Mouse (Mus musculus) neural tube, embryonic 12.5 days (tissue): ENCODE measurements around the gene Rnf166. TPM values are rescaled to one million over a fixed set of nuclear protein-coding genes. Genes with fewer than 3 reads are reported as not detected.

Experiments used
- ATAC-seq: fragments of 200-750 bp; cut with Nextera tagmentation; 2 replicates; pipeline ENCODE4 v1.8.0; 2017; ENCODE audit warnings: low read depth, mild to moderate bottlenecking, moderate TSS enrichment, moderate library complexity; ENCODE audit not compliant: low FRiP score
- H3K27ac ChIP-seq: fragments of 300-500 bp; sonication (generic); 2 replicates; pipeline ENCODE4 v1.5.1; 2016
- H3K27me3 ChIP-seq: fragments of 300-500 bp; sonication (generic); replicated peaks from 2 replicates; pipeline ENCODE4 v1.6.1; 2016; ENCODE audit warnings: mild to moderate bottlenecking
- H3K36me3 ChIP-seq: fragments of 300-500 bp; sonication (generic); 2 replicates; pipeline ENCODE4 v1.6.1; 2016; ENCODE audit warnings: mild to moderate bottlenecking
- H3K4me1 ChIP-seq: fragments of 300-500 bp; sonication (generic); 2 replicates; pipeline ENCODE4 v1.6.1; 2016
- H3K4me2 ChIP-seq: fragments of 300-500 bp; sonication (generic); replicated peaks from 2 replicates; pipeline ENCODE4 v1.6.1; 2016; ENCODE audit warnings: mild to moderate bottlenecking
- H3K4me3 ChIP-seq: fragments of 300-500 bp; sonication (generic); 2 replicates; pipeline ENCODE4 v1.5.1; 2016
- H3K9ac ChIP-seq: fragments of 300-500 bp; sonication (generic); 2 replicates; pipeline ENCODE4 v1.6.1; 2016; ENCODE audit warnings: mild to moderate bottlenecking
- H3K9me3 ChIP-seq: fragments of 300-500 bp; sonication (generic); 2 replicates; pipeline ENCODE4 v1.6.1; 2016; ENCODE audit warnings: mild to moderate bottlenecking
- WGBS: fragments of 180-500 bp; shearing (Covaris S2); methylation state at CpG from one replicate; pipeline ENCODE4 v1.1.7; 2016; 5-methylcytosine and 5-hydroxymethylcytosine counted together
- polyA plus RNA-seq: library from polyadenylated mRNA; unstranded; fragments of >200 nt; fragmentation: Nextera tagmentation; extraction: Ambion mirVana; gene quantifications from 2 replicates; pipeline ENCODE4 v1.2.1, GENCODE M21; 2016

Rnf166 gene
- polyA plus RNA-seq, 1 experiment from 2014 or later = 39.7 TPM

DNA sequence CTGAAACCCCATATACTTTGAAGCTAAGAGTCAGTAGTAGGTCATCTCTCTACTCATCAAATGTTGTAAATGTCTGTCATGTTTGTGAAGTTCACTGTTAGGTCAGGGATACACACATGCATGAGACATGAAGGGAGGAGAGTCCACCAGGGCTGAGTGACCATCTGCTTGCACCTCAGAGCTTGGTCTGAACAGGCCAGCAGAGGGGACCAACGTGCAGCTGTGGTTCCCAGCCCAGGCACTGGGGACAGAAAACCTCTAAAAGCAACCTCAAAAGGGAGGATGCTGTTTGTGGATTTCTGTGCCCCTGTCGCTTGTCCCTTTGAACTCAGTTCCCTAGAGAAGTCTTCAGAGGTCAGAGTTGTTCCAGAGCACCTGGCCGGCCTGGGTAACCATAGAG is 30.7 kb downstream of the Rnf166 start:
- WGBS = 71% methylated on average over 3 of the region's 3 CpGs
- no peak overlapping the region; the same call in 1 of the 2 replicates for H3K4me3 ChIP-seq
- H3K9me3 ChIP-seq = no peaks in the 10 kb centered on the region
- H3K4me2 ChIP-seq = peak overlapping the region; percentile 89
- no peak overlapping the region for H3K9ac ChIP-seq
- H3K27ac ChIP-seq = no peak overlapping the region
- no peak for ATAC-seq
- H3K27me3 ChIP-seq = no peaks in the 10 kb centered on the region
- H3K4me1 ChIP-seq = peaks cover 30% of the 10 kb centered on the region
- no peaks in the 10 kb centered on the region for H3K36me3 ChIP-seq

DNA sequence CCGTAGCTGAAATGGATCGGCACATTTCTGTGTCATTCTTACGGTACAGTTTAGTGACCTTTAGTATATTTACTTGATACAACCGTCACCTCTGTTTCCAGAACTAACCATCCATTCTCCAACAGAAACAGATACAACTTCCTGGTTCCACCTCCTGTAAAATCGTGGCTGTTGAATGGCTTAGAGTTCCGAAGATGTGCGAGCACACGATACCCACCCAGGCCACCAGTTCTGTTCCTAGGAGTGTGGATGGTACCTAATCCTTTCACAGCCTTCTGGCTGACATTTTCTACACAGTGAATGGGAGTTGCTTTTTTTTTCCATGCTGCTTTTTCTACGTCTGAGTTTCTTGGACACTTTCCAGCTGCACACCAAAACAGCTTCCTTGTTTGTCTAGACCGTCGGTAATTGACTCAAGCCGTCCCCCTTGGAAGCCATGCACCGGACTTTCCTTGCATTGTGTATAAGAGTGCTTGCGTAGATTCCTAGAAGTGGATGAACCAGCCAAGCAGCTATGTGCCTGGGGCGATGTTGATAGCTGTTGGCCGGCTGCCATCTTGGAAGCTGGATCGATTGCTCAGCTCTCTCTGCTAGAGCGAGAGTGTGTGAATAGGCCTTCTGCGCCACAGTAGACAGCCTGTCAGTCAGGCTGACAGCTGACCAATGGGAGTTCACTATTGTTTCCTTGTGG is 31.7 kb downstream of the Rnf166 start:
- Histone ChIP-seq H3K4me1 (peaks cover 30% of the 10 kb centered on the region), H3K27me3 (no peaks in the 10 kb centered on the region), H3K9ac (peak overlapping the region; percentile 67), H3K36me3 (peaks cover 5% of the 10 kb centered on the region), H3K4me3 (peak overlapping the region; percentile 68), H3K4me2 (peak overlapping the region; percentile 89), H3K9me3 (no peaks in the 10 kb centered on the region), H3K27ac (peak overlapping the region; percentile 94)
- WGBS = 22% methylated on average over 19 of the region's 19 CpGs
- ATAC-seq = 0 out of 2 replicates have a peak, but pooled peaks have one; percentile 2

DNA sequence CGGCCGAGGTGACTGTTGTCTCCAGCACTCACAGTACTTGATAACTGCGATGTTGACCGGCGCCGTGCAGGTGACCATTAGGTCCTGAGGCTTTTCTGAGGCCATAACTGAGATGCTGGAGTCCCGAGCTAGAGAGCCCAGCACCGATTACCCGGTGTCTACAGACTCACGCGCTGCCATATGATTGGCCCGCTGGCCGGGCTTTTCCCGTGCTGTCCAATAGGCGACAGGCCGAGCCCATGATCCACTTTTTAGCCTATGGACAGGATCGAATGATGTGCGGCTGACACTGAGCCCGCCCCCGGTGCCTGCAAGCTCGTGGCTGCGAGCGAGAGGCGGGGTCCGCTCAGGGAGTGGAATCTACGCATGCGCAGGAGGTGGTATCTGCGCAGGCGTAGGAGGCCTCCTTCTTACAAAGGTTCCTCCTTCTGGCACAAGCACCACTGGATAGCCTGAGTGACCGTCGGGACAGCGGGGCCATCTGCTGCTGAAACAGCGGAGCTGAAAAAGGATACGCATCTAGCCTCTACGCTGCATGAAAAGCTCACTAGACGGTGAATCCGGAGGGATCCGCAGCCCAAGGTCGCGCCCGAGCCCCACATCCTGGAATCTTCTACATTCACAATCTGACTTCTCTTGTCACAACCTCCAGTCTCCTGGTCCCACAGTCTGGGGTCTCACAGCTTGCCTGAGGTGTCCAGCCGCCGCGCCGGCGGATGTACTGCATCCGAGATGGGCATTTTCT is 32.4 kb downstream of the Rnf166 start, which contains the start of gene Mvd:
Mvd (minus strand) TSS at position 161 of the 745 bp plus-strand sequence.
- peak; percentile 98 for ATAC-seq
- Histone ChIP-seq H3K9ac (peak within 1 kb of the TSS; percentile 86), H3K4me3 (peak within 1 kb of the TSS; percentile 68), H3K36me3 (peaks cover 11% of the 10 kb centered on the region), H3K9me3 (no peaks in the 10 kb centered on the region), H3K27ac (peak within 1 kb of the TSS; percentile 94), H3K4me2 (peak within 1 kb of the TSS; percentile 89), H3K27me3 (no peaks in the 10 kb centered on the region), H3K4me1 (peaks cover 30% of the 10 kb centered on the region)
- WGBS = under 1% methylated on average over 47 of the region's 47 CpGs

DNA sequence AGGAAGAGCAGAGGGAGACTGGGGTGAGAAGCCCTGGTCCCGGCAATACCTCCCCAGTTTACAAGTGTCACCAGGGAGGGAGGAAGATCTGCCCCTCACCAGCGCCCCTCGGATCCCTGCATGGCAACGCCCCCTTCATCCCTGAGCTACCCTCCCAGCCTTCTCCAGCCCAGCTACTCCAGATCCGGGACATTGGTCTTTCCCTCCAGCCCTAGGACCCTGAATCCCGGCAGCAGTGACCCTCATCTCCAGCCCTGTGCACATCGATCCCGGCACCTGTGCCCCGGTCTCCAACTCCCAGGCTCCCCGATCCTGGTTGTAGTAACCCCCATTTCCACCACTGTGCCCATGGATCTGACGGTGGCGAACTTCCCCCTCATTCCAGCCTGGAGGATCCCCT is 33.1 kb downstream of the Rnf166 start:
- Histone ChIP-seq H3K27me3 (no peaks in the 10 kb centered on the region), H3K4me1 (peaks cover 30% of the 10 kb centered on the region), H3K36me3 (peaks cover 18% of the 10 kb centered on the region), H3K9me3 (no peaks in the 10 kb centered on the region), H3K4me2 (peak overlapping the region; percentile 89), H3K9ac (peak overlapping the region; percentile 86), H3K4me3 (peak overlapping the region; percentile 68), H3K27ac (peak overlapping the region; percentile 65)
- ATAC-seq = peak; percentile 39
- 2% methylated on average over 12 of the region's 12 CpGs for WGBS

DNA sequence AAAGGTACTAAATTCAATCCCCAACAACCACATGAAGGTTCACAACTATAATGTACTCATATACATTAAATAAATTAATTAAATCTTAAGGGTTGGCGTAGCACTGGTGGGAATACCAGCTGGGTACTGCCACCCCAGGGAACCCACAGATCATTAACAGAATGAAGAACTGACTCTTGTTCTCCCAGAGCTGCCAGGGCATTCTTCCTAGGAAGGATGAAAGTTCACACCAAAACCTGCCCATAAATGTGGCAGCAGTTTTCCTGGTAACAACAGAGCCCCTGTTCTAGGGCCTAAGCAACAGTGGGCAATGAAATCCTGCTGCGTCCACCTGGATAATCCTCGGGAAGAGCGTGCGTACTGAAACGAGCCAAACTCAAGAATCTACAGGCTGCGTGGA is 33.5 kb downstream of the Rnf166 start:
- Histone ChIP-seq H3K9ac (peak overlapping the region; percentile 86), H3K27me3 (no peaks in the 10 kb centered on the region), H3K9me3 (no peaks in the 10 kb centered on the region), H3K4me2 (peak overlapping the region; percentile 89), H3K4me3 (peak overlapping the region; percentile 68), H3K27ac (no peak overlapping the region), H3K36me3 (peaks cover 22% of the 10 kb centered on the region), H3K4me1 (peaks cover 30% of the 10 kb centered on the region)
- ATAC-seq = no peak
- 17% methylated on average over 7 of the region's 7 CpGs for WGBS

DNA sequence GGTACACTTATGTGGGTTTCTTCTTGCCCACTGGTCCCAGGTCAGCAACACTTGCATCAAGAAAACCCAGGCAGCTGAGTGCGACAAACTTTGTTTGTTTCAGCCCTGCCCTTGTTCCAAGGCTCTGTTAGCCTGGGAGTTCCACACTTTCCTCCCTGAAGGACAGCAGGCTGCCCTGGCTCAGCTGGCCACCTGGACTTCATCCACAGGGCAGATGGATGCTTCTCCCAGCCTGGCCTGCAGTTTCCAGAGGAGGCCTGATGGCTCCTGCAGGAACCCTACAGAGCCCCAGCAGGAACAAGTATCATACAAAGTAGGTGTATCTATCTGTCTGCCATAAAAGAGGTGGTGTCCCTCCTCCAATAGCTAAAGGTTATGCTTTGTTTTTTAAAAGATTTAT is 34.5 kb downstream of the Rnf166 start:
- H3K9me3 ChIP-seq = no peaks in the 10 kb centered on the region
- H3K27ac ChIP-seq = no peak overlapping the region
- peaks cover 30% of the 10 kb centered on the region for H3K4me1 ChIP-seq
- 88% methylated on average over 1 of the region's 1 CpGs for WGBS
- no peak overlapping the region for H3K9ac ChIP-seq
- ATAC-seq = no peak
- H3K4me2 ChIP-seq = no peak overlapping the region
- H3K4me3 ChIP-seq = no peak overlapping the region
- H3K27me3 ChIP-seq = no peaks in the 10 kb centered on the region
- peaks cover 32% of the 10 kb centered on the region for H3K36me3 ChIP-seq

DNA sequence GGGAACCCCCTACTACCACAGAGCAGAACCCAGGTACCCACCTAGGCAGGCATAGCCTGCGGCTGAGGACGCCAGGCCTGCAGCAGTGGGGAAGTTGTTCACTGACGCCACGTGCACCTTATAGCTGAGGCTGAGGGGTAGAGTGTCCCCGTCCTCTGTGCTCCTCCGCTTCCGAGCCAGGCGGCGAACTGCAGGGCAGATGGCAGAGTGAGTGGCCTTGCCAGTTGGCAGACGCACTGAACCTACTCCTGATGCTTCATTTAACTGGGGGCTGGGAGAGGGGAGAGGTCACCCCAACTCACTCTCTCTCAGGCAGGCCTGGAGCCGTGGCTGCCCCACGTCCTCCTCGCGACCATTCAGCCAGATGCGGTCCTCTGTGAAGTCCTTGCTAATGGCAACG is 36.5 kb downstream of the Rnf166 start:
- no peak overlapping the region for H3K4me3 ChIP-seq
- no peak overlapping the region for H3K27ac ChIP-seq
- WGBS = 96% methylated on average over 16 of the region's 16 CpGs
- ATAC-seq = no peak
- H3K9me3 ChIP-seq = no peaks in the 10 kb centered on the region
- no peak overlapping the region for H3K4me2 ChIP-seq
- no peak overlapping the region for H3K9ac ChIP-seq
- peaks cover 50% of the 10 kb centered on the region for H3K36me3 ChIP-seq
- H3K27me3 ChIP-seq = no peaks in the 10 kb centered on the region
- H3K4me1 ChIP-seq = peaks cover 12% of the 10 kb centered on the region

DNA sequence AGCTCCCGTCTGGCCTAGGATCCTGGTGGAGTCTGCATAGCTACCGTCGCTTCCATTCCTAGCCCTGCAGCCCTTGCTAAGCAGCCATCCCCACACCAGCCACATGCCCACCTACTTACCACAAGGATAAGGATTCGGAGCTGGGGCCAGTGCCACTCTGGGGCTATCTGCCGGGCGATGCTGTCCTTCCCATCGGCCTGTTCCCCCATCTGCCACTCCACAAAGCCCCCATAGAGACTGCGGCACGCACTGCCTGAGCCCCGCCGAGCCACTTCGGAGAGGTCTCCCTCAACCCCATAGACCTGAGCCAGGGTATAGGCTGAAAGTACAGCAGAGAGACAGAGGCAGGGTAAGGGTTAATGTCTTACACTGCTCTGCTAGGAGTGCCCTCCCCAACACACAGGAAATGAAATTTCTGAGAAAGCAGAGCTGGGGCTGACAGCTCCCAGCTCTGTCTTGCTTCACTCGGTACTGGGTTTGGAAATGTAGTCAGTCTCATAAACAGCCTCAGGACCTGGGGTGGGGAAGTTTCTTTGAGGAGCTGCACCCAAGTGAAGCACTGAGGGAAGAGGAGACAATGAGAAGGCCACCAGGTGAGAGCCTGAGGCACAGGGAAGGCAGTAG is 38.0 kb downstream of the Rnf166 start:
- Histone ChIP-seq H3K4me2 (no peak overlapping the region), H3K4me1 (peaks cover 12% of the 10 kb centered on the region), H3K4me3 (no peak overlapping the region), H3K36me3 (peaks cover 61% of the 10 kb centered on the region), H3K9ac (no peak overlapping the region), H3K9me3 (no peaks in the 10 kb centered on the region), H3K27me3 (no peaks in the 10 kb centered on the region), H3K27ac (no peak overlapping the region)
- no peak for ATAC-seq
- 93% methylated on average over 13 of the region's 13 CpGs for WGBS

DNA sequence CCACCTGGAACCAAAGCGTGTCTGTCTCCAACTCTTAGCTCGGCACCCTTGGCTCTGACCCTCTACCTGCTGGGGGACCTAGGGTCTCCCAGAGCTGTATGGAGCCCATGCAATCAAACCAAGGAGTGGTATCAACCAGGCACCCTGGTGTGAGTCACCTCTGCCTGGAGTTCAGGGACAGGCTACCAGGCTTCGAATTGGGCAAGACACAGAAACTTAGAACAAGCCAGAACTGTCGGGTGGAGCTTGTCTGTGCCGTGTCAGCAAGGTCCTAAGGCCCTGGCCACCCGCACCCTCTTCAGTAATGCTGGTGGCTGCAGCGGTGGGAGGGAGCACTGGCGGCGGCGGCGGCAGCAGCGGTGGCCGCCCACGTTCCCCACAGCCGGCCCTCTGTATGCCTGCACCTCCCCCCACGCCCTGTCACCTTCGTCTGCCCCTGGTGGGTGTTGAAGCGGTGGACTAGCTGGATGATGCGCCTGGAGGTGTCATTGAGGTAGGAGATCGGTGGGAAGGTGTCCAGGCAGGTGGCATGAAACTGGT is 39.2 kb downstream of the Rnf166 start:
- Histone ChIP-seq H3K9ac (no peak overlapping the region), H3K4me1 (peaks cover 13% of the 10 kb centered on the region), H3K27me3 (no peaks in the 10 kb centered on the region), H3K36me3 (peaks cover 61% of the 10 kb centered on the region), H3K4me2 (no peak overlapping the region), H3K4me3 (no peak overlapping the region), H3K27ac (no peak overlapping the region), H3K9me3 (no peaks in the 10 kb centered on the region)
- 93% methylated on average over 20 of the region's 20 CpGs for WGBS
- no peak for ATAC-seq

DNA sequence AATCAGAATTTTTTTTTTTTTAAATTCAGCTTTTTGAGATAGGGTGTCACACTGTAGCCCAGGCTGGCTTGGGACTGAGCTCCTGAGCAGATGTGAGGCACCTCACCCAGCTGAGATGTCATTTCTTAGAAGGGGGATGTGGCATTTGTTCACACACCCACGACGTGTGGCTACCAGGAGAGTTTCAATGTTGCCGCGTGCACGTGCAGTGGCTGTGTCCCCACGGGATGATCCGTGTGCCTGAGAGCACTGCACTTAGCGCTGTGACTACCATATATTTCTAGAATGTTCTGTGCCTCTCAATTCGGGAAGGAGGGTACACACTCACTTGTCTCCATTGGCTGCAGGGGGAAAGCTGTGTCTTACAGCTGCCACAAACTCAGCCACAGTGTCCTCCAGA is 39.7 kb downstream of the Rnf166 start:
- Histone ChIP-seq H3K4me2 (no peak overlapping the region), H3K9ac (no peak overlapping the region), H3K9me3 (no peaks in the 10 kb centered on the region), H3K36me3 (peaks cover 61% of the 10 kb centered on the region), H3K4me3 (no peak overlapping the region), H3K27ac (no peak overlapping the region), H3K4me1 (peaks cover 13% of the 10 kb centered on the region), H3K27me3 (no peaks in the 10 kb centered on the region)
- ATAC-seq = no peak
- 97% methylated on average over 9 of the region's 9 CpGs for WGBS

DNA sequence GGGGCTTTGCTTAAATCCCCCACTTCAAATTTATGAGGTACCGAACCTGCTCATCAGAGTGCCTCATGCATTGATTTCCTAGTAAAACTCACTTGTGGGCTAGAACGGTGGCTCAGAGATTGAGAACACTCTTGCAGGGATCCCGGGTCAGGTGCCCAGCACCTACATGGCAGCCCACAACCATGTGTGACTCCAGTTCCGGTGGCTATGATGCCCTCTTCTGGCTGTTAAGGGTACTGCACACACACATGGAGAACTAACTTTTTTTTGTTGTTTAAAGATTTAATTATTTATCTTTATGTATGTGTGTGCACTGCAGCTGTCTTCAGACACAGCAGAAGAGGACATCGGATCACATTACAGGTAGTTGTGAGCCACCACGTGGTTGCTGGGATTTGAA is 40.5 kb downstream of the Rnf166 start:
- H3K36me3 ChIP-seq = peaks cover 61% of the 10 kb centered on the region
- H3K9ac ChIP-seq = no peak overlapping the region
- H3K27me3 ChIP-seq = no peaks in the 10 kb centered on the region
- ATAC-seq = no peak
- WGBS = 92% methylated on average over 6 of the region's 6 CpGs
- no peak overlapping the region for H3K4me3 ChIP-seq
- H3K4me1 ChIP-seq = peaks cover 13% of the 10 kb centered on the region
- H3K9me3 ChIP-seq = no peaks in the 10 kb centered on the region
- no peak overlapping the region for H3K27ac ChIP-seq
- no peak overlapping the region for H3K4me2 ChIP-seq

DNA sequence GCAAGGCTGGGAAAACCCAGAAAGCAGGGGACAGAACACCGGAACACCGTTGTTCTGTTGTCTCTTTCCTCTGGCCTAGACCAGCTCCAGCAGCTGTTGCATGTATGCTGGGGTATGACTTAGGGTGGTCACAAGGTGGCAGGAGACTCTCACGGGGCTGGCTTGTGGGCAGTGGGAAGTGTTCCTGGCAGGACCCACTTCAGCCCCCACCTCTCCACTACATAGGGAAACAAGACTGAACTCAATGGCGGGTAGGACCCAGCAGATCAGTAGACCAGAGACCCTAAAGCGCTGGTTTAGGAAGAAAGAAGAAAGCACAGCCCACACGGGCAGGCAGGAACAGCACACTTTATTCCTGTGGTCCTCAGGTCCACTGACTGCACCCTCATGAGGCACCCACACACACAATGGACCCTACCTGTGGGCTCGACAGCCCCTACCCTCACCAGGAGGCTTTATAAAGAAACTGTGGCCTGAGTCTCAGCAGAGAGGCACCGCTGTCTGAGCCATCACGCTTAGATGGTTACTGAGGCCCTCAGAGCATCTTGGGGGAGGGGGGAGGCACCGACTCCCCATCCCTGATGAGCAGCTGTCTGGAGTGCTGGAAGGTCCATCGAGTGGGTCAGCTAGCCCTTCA is 42.5 kb downstream of the Rnf166 start:
- H3K36me3 ChIP-seq = peaks cover 49% of the 10 kb centered on the region
- WGBS = 67% methylated on average over 11 of the region's 11 CpGs
- ATAC-seq = no peak
- peaks cover 13% of the 10 kb centered on the region for H3K4me1 ChIP-seq
- H3K27me3 ChIP-seq = no peaks in the 10 kb centered on the region
- peak overlapping the region; percentile 77 for H3K4me2 ChIP-seq
- H3K9me3 ChIP-seq = no peaks in the 10 kb centered on the region
- no peak overlapping the region; the same call in 1 of the 2 replicates for H3K4me3 ChIP-seq
- no peak overlapping the region for H3K9ac ChIP-seq
- no peak overlapping the region for H3K27ac ChIP-seq
